Mouse (Mus musculus): ENCODE measurements around the gene Olfr728.

Gene Olfr728

DNA sequence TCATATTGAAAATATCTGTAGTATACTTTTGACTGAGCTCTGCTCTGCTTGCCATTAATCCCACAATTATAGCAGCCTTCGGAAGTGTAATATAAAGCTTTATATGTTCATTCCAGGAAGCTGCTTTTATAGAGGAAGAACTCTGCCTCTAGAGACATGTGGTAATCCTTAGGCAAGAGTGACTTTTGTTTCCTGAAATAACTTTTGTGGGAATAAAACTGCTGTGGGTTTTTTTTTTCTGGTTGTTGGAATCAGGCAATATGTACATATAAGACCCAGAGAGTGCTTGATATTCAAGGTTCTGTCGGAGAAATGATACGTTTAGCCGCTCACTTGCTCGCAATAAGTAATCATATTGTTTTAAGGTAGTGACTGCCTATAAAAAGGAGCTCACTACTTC lies at the start of gene Olfr728:
Gene Olfr728, minus strand, starts transcription at position 101 of the 400 bp plus-strand sequence.
- DNase-seq (ENCODE audit: low spot score) = no peak

DNA sequence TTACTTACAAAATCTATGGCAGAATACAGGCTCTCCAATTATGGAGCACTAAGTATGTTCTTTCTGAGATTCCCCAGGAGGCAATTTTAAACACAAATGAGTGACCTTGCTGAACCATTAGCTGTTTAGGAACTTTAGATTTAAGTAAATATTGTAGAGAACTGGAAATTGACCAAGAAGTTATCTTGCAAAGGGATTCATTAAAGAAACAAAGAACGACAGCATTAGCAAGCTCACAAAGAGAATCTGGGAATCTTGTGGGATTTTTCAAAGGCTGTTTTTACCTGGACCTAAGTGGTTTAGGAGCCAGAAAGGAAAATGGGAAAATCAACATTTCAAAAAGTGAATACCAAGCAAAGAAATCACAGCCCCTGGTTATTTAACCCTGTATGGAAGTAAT lies 45.6 kb upstream of the Olfr728 start, which contains the start of gene Olfr730:
Gene Olfr730, minus strand, starts transcription at position 101 of the 400 bp plus-strand sequence.
- no peak for DNase-seq (ENCODE audit: low spot score)

DNA sequence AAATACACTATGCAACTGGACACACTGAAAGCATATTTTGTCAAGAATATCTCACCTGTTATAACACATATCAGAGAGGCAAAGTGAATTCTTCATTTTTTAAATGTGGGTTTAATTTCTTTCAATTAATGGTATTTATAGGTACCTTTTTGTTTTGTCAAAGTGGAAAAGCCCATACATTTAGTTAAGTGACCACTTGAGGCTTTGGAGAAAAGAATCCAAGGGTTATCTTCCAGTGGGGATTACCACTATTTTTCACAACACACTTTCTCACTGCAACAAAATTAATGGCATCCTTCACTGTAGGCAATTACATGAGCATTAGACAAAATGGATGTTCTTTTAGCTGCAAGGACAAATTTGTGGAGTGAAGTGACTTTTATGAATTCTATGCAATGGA lies 10.3 kb upstream of the Olfr728 start, which contains the start of gene Olfr729:
Gene Olfr729, minus strand, starts transcription at position 101 of the 400 bp plus-strand sequence.
- no peak for DNase-seq (ENCODE audit: low spot score)

DNA sequence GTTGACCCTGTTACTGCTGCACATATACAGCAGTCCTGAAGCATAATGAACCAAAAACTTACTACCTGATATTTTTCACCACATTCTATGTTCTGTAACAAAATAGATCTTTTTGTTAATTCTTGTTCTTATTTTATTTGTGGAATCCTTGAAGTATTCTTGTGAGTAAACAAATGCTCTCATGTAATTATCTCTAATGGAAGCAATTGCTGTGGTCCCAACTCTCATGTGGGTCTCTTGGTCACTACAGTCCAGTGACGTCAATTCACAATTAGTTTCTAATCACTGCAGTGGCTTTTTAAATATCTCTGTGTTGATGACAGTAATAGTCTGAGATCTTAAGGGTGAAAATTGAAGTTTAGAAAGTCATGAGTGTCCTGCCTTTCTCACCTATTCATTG lies 19.6 kb downstream of the Olfr728 start, which contains the start of gene Olfr727:
Gene Olfr727, plus strand, starts transcription at position 301 of the 400 bp plus-strand sequence.
- DNase-seq (ENCODE audit: low spot score) = no peak

DNA sequence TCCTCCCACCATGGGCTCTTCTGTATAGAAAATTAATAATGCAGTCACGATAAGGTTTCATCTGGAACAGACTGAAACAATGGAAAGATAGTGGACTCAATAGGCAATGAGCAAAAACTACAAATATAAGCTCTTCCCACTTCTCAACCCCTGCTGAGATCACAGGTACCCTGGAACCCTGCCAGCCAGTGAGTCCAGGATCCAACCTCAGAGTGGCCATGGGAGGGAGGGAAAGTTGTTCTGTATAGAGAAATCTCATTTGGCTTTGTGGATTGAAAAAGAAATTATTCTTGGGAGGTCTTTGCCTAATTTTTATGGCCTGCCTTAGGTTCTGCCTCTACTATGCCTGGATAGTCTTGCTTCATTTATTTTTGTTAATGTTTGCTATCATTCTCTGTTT lies 51.6 kb downstream of the Olfr728 start, which contains the start of gene Olfr726:
Gene Olfr726, minus strand, starts transcription at position 101 of the 400 bp plus-strand sequence.
- no peak for DNase-seq (ENCODE audit: low spot score)

All from T-cell, adult 2 months (primary cell).